Mouse (Mus musculus) mouse trophoblast stem cell (cell line): ENCODE measurements around the gene Kcnv2.

Experiments used
- in situ Hi-C, 2 experiments: fragments of 300-500 bp; cut with MseI, MboI; formaldehyde crosslinking; loops; 2 replicates in 1 of 2; 3 replicates in 1 of 2; pipeline ENCODE4 v1.15.1; 2025

The Kcnv2 gene

GRCm38 (mm10) chr19:27364521-27364931 is 42.1 kb downstream of the Kcnv2 start:
- in situ Hi-C loops = no loop called here

- in situ Hi-C loops = no loop called here
These were observed 43.8 kb downstream of the Kcnv2 start for GRCm38 (mm10) chr19:27366113-27366746.

- in situ Hi-C loops = no loop called here
These were observed 47.2 kb downstream of the Kcnv2 start for GRCm38 (mm10) chr19:27369461-27370135.

GRCm38 (mm10) chr19:27370174-27370573 is 47.8 kb downstream of the Kcnv2 start:
- in situ Hi-C loops = no loop called here

GRCm38 (mm10) chr19:27370784-27371183 is 48.4 kb downstream of the Kcnv2 start:
- in situ Hi-C loops = no loop called here

GRCm38 (mm10) chr19:27379712-27380401 is 57.5 kb downstream of the Kcnv2 start:
- in situ Hi-C loops = no loop called here

GRCm38 (mm10) chr19:27382131-27382530 is 59.7 kb downstream of the Kcnv2 start:
- in situ Hi-C loops = no loop called here

- in situ Hi-C loops = no loop called here
These were observed 60.9 kb downstream of the Kcnv2 start for GRCm38 (mm10) chr19:27383266-27383665.

GRCm38 (mm10) chr19:27385304-27385703 is 62.9 kb downstream of the Kcnv2 start:
- in situ Hi-C loops = no loop called here
